Mouse (Mus musculus) ES-Bruce4 (cell line): ENCODE results near the gene Hexa. TPM values are rescaled to one million over a fixed set of nuclear protein-coding genes. Genes with fewer than 3 reads are reported as not detected.

ENCODE experiments used
- H3K27ac ChIP-seq: 2 replicates; pipeline ENCODE4 v1.5.1; 2012; ENCODE audit warnings: low read length, inconsistent platforms; ENCODE audit not compliant: insufficient read depth
- H3K27me3 ChIP-seq: 2 replicates; pipeline ENCODE4 v1.6.1; 2012; ENCODE audit warnings: mild to moderate bottlenecking, low read length, inconsistent platforms; ENCODE audit not compliant: control insufficient read depth, poor library complexity, insufficient read depth, severe bottlenecking
- H3K36me3 ChIP-seq: 2 replicates; pipeline ENCODE4 v1.6.1; 2012; ENCODE audit warnings: inconsistent platforms, mild to moderate bottlenecking, low read length, moderate library complexity; ENCODE audit not compliant: control insufficient read depth, poor library complexity, insufficient read depth, severe bottlenecking
- H3K4me1 ChIP-seq: one replicate; pipeline ENCODE4 v1.8.1; 2011; ENCODE audit warnings: low read length; ENCODE audit not compliant: control insufficient read depth, insufficient read depth
- H3K4me3 ChIP-seq: 2 replicates; pipeline ENCODE4 v1.5.1; 2011; ENCODE audit warnings: low read depth, mild to moderate bottlenecking, low read length
- H3K9ac ChIP-seq: 2 replicates; pipeline ENCODE4 v1.6.1; 2012; ENCODE audit warnings: low read depth, mild to moderate bottlenecking, inconsistent platforms; ENCODE audit not compliant: poor library complexity, severe bottlenecking
- H3K9me3 ChIP-seq: replicated peaks from 2 replicates; pipeline ENCODE4 v1.6.1; 2012; ENCODE audit warnings: mild to moderate bottlenecking, low read length, inconsistent platforms; ENCODE audit not compliant: control insufficient read depth, poor library complexity, insufficient read depth, severe bottlenecking
- CTCF ChIP-seq: IDR thresholded peaks from one replicate; pipeline ENCODE4 v1.8.1; 2011; ENCODE audit warnings: low read depth, low read length
- EP300 ChIP-seq: IDR thresholded peaks from 2 replicates; pipeline ENCODE4 v1.6.1; 2011; ENCODE audit warnings: low read depth, low read length; ENCODE audit not compliant: insufficient read depth
- POLR2A ChIP-seq: IDR thresholded peaks from one replicate; pipeline ENCODE4 v1.8.1; 2011; ENCODE audit warnings: low read length; ENCODE audit not compliant: insufficient read depth
- polyA plus RNA-seq: library from polyadenylated mRNA; stranded (reverse); fragments of >200 nt; gene quantifications from 2 replicates; pipeline ENCODE4 v1.2.4, GENCODE M21; 2011; ENCODE audit warnings: low read depth; ENCODE audit not compliant: missing spikeins, insufficient read depth, insufficient read length

Gene Hexa
- polyA plus RNA-seq, 1 experiment = 75.6 TPM

GRCm38 (mm10) chr9:59533422-59533821, 5.9 kb upstream of the Hexa start:
- no peaks in the 10 kb centered on the region for H3K36me3 ChIP-seq
- H3K4me3 ChIP-seq = no peak overlapping the region
- H3K27me3 ChIP-seq = no peaks in the 10 kb centered on the region
- no peak overlapping the region for H3K9ac ChIP-seq
- H3K27ac ChIP-seq = no peak overlapping the region
- no peaks in the 10 kb centered on the region for H3K4me1 ChIP-seq
- TF ChIP-seq CTCF (no peak), EP300 (no peak), POLR2A (no peak)
- H3K9me3 ChIP-seq = no peaks in the 10 kb centered on the region

GRCm38 (mm10) chr9:59533889-59534288, 5.5 kb upstream of the Hexa start:
- Histone ChIP-seq H3K36me3 (no peaks in the 10 kb centered on the region), H3K27ac (no peak overlapping the region), H3K4me3 (no peak overlapping the region), H3K4me1 (no peaks in the 10 kb centered on the region), H3K9ac (no peak overlapping the region), H3K27me3 (no peaks in the 10 kb centered on the region), H3K9me3 (no peaks in the 10 kb centered on the region)
- no peak for TF ChIP-seq POLR2A
- no peak for TF ChIP-seq EP300
- TF ChIP-seq CTCF = no peak

GRCm38 (mm10) chr9:59537651-59538050, 1.7 kb upstream of the Hexa start:
- Histone ChIP-seq H3K27me3 (no peaks in the 10 kb centered on the region), H3K27ac (no peak overlapping the region), H3K9me3 (no peaks in the 10 kb centered on the region), H3K4me1 (no peaks in the 10 kb centered on the region), H3K36me3 (no peaks in the 10 kb centered on the region; the same call in 1 of the 2 replicates), H3K4me3 (no peak overlapping the region), H3K9ac (no peak overlapping the region)
- TF ChIP-seq EP300 = no peak
- no peak for TF ChIP-seq POLR2A
- TF ChIP-seq CTCF = no peak

GRCm38 (mm10) chr9:59541617-59542016, 2.3 kb downstream of the Hexa start:
- TF ChIP-seq CTCF = no peak
- TF ChIP-seq POLR2A = no peak
- no peak for TF ChIP-seq EP300
- no peaks in the 10 kb centered on the region for H3K4me1 ChIP-seq
- H3K36me3 ChIP-seq = peaks cover 2% of the 10 kb centered on the region; the same call in 1 of the 2 replicates
- no peak overlapping the region for H3K9ac ChIP-seq
- H3K27me3 ChIP-seq = no peaks in the 10 kb centered on the region
- no peak overlapping the region for H3K4me3 ChIP-seq
- no peaks in the 10 kb centered on the region for H3K9me3 ChIP-seq
- no peak overlapping the region for H3K27ac ChIP-seq

GRCm38 (mm10) chr9:59542766-59543324, 3.5 kb downstream of the Hexa start:
- H3K4me1 ChIP-seq = no peaks in the 10 kb centered on the region
- H3K4me3 ChIP-seq = no peak overlapping the region
- no peaks in the 10 kb centered on the region for H3K27me3 ChIP-seq
- H3K9me3 ChIP-seq = no peaks in the 10 kb centered on the region
- peaks cover 2% of the 10 kb centered on the region; the same call in 1 of the 2 replicates for H3K36me3 ChIP-seq
- TF ChIP-seq EP300 = no peak
- TF ChIP-seq POLR2A = no peak
- no peak for TF ChIP-seq CTCF
- H3K9ac ChIP-seq = no peak overlapping the region
- H3K27ac ChIP-seq = no peak overlapping the region

GRCm38 (mm10) chr9:59544739-59545138, 5.4 kb downstream of the Hexa start:
- H3K4me1 ChIP-seq = no peaks in the 10 kb centered on the region
- H3K9me3 ChIP-seq = no peaks in the 10 kb centered on the region
- H3K27ac ChIP-seq = no peak overlapping the region
- H3K9ac ChIP-seq = no peak overlapping the region
- no peaks in the 10 kb centered on the region for H3K27me3 ChIP-seq
- TF ChIP-seq EP300 (no peak), POLR2A (no peak), CTCF (no peak)
- H3K36me3 ChIP-seq = peaks cover 2% of the 10 kb centered on the region; the same call in 1 of the 2 replicates
- H3K4me3 ChIP-seq = no peak overlapping the region

GRCm38 (mm10) chr9:59547869-59548268, 8.5 kb downstream of the Hexa start:
- no peaks in the 10 kb centered on the region for H3K27me3 ChIP-seq
- no peak overlapping the region for H3K27ac ChIP-seq
- peaks cover 8% of the 10 kb centered on the region; the same call in 1 of the 2 replicates for H3K9me3 ChIP-seq
- no peak overlapping the region for H3K4me3 ChIP-seq
- no peak for TF ChIP-seq EP300
- no peak for TF ChIP-seq POLR2A
- H3K36me3 ChIP-seq = 0 out of 2 replicates have a peak, but pooled peaks cover 5% of the 10 kb centered on the region
- H3K4me1 ChIP-seq = no peaks in the 10 kb centered on the region
- no peak overlapping the region for H3K9ac ChIP-seq
